Mouse (Mus musculus): Measurements from ENCODE around the gene Tm9sf2.

DNA sequence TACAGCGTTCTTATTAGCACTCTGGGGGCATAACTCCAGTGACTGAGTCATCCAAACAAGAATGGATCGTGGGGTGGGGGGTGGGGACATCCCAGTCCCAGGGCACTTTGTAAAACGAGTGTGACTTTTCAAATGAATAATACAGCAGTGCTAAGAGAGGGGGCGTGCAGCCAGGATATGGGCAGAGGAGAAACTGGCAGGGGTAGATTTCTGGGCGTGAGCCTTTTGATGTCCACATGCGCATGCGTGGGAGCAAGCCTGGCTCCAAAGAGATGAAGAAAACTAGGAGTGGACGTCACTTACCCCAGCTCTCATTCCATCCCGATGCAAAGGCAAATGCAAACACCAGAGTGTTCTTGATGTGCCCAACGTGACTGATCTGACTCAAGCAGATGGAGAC is 32.5 kb upstream of the Tm9sf2 start:
- TF ChIP-seq POLR2A (IDR thresholded peaks at IDR 0.05; ENCODE audit: insufficient read depth, low read length) = no peak
- TF ChIP-seq CTCF (IDR thresholded peaks at IDR 0.05; ENCODE audit: low read depth, low read length) = no peak
- TF ChIP-seq EP300 (IDR thresholded peaks at IDR 0.05; ENCODE audit: insufficient read depth, low read depth, low read length) = no peak
